Mouse (Mus musculus) liver, embryonic 11.5 days (tissue): Measurements from ENCODE around the gene 1700074P13Rik. TPM values are rescaled to one million over a fixed set of nuclear protein-coding genes. Genes with fewer than 3 reads are reported as not detected.
A peak's percentile ranks its signal among the peaks of the same experiment; 100 is the strongest.

Experiments
- ATAC-seq: fragments of 200-750 bp; cut with Nextera tagmentation; replicated peaks from 2 replicates; pipeline ENCODE4 v1.8.0; 2017; ENCODE audit warnings: moderate number of reproducible peaks, mild to moderate bottlenecking, moderate TSS enrichment, moderate library complexity; ENCODE audit not compliant: low FRiP score
- DNase-seq: peaks from one replicate; pipeline ENCODE4 v3.0.0-alpha.2; 2017; ENCODE audit warnings: low spot score
- H3K27ac ChIP-seq: fragments of 300-500 bp; sonication (generic); 2 replicates; pipeline ENCODE4 v1.5.1; 2014; ENCODE audit warnings: mild to moderate bottlenecking, low read depth, low read length, control low read depth
- H3K27me3 ChIP-seq: fragments of 300-500 bp; sonication (generic); replicated peaks from 2 replicates; pipeline ENCODE4 v1.6.1; 2014; ENCODE audit warnings: low read length, mixed read lengths; ENCODE audit not compliant: control insufficient read depth, insufficient read depth
- H3K36me3 ChIP-seq: fragments of 300-500 bp; sonication (generic); 2 replicates; pipeline ENCODE4 v1.6.1; 2014; ENCODE audit warnings: mild to moderate bottlenecking, low read length, moderate library complexity, mixed read lengths; ENCODE audit not compliant: control insufficient read depth, insufficient read depth
- H3K4me1 ChIP-seq: fragments of 300-500 bp; sonication (generic); replicated peaks from 2 replicates; pipeline ENCODE4 v1.6.1; 2014; ENCODE audit warnings: low read length, mixed read lengths; ENCODE audit not compliant: control insufficient read depth, insufficient read depth
- H3K4me2 ChIP-seq: fragments of 300-500 bp; sonication (generic); 2 replicates; pipeline ENCODE4 v1.6.1; 2014; ENCODE audit warnings: mild to moderate bottlenecking, control low read depth, moderate library complexity
- H3K4me3 ChIP-seq: fragments of 300-500 bp; sonication (generic); 2 replicates; pipeline ENCODE4 v1.5.1; 2014; ENCODE audit warnings: low read depth, low read length, control low read depth
- H3K9ac ChIP-seq: fragments of 300-500 bp; sonication (generic); 2 replicates; pipeline ENCODE4 v1.6.1; 2014; ENCODE audit warnings: low read depth, low read length, control low read depth
- H3K9me3 ChIP-seq: fragments of 300-500 bp; sonication (generic); 2 replicates; pipeline ENCODE4 v1.6.1; 2016; ENCODE audit warnings: low read length, inconsistent platforms, mixed read lengths; ENCODE audit not compliant: control insufficient read depth
- WGBS: fragments of 180-500 bp; shearing (Covaris S2); extraction: QIAGEN DNeasy Blood & Tissue Kit; methylation state at CpG from one replicate; pipeline ENCODE4 v1.1.7; 2014; 5-methylcytosine and 5-hydroxymethylcytosine counted together
- polyA plus RNA-seq: library from polyadenylated mRNA; unstranded; fragments of >200 nt; fragmentation: Nextera tagmentation; extraction: Ambion mirVana; gene quantifications from 2 replicates; pipeline ENCODE4 v1.2.1, GENCODE M21; 2014

The 1700074P13Rik gene
- polyA plus RNA-seq, 1 experiment from 2014 or later: not detected

DNA sequence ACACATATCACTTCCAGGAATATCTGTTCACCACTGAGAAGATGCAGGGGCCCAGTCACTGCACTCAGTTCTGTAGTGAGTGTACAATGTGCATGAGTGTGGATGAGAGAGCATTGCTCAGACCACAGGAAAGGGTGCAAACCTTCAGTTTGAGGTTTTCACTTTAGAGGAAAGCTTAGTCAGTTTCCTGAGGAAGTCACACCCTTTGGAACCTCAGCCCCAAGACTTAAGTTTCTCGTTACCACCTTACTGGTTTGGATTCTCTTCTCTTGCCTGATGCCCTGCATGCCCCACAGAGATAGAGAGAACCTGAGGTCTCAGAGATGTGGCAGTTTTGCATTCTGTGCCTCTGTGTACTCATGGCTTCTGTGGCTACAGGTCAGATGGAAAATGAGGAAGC, 49.4 kb downstream of the 1700074P13Rik start:
- Histone ChIP-seq H3K4me3 (no peak overlapping the region), H3K4me1 (no peaks in the 10 kb centered on the region), H3K9ac (no peak overlapping the region), H3K4me2 (no peak overlapping the region), H3K36me3 (no peaks in the 10 kb centered on the region), H3K27me3 (no peaks in the 10 kb centered on the region), H3K27ac (no peak overlapping the region), H3K9me3 (no peaks in the 10 kb centered on the region)
- DNase-seq: no peak
- peak; percentile 55 for ATAC-seq
- 28% methylated on average over 1 of the region's 1 CpGs for WGBS

GRCm38 (mm10) chr6:40887394-40887793, 53.0 kb downstream of the 1700074P13Rik start, which contains the start of gene Moxd2:
Gene Moxd2, minus strand, starts transcription at chr6:40887494.
- Histone ChIP-seq H3K4me2 (no peak within 1 kb of the TSS), H3K9me3 (no peaks in the 10 kb centered on the region), H3K36me3 (no peaks in the 10 kb centered on the region), H3K4me3 (no peak within 1 kb of the TSS), H3K4me1 (no peaks in the 10 kb centered on the region), H3K9ac (no peak within 1 kb of the TSS), H3K27me3 (no peaks in the 10 kb centered on the region), H3K27ac (no peak within 1 kb of the TSS)
- ATAC-seq (no peak), DNase-seq (no peak)
- 86% methylated on average over 3 of the region's 3 CpGs for WGBS

Other genes starting within 250 kb of the 1700074P13Rik start
- gene Moxd2, start 53.1 kb downstream of the 1700074P13Rik start, polyA plus RNA-seq: not detected in 2 replicates
- not detected in 2 replicates for gene Prss58, start 40.2 kb downstream of the 1700074P13Rik start, polyA plus RNA-seq
- gene Gm4744, start 11.3 kb upstream of the 1700074P13Rik start, polyA plus RNA-seq: not detected in 2 replicates
- gene 1810009J06Rik, start 24.2 kb upstream of the 1700074P13Rik start, polyA plus RNA-seq: not detected in 2 replicates
- gene Gm2663, start 58.9 kb upstream of the 1700074P13Rik start, polyA plus RNA-seq: not detected in 2 replicates
- not detected in 2 replicates for gene 2210010C04Rik, start 95.0 kb upstream of the 1700074P13Rik start, polyA plus RNA-seq